Mouse (Mus musculus): ENCODE results near the gene Ice2.

The Ice2 gene

GRCm38 (mm10) chr9:69397760-69398452 lies at the start of gene Ice2:
Gene Ice2 (plus strand): TSS chr9:69397906.
- DNase-seq = peak; percentile 68 to 85

- no peak for DNase-seq
Measured at GRCm38 (mm10) chr9:69349537-69349936, 48.2 kb upstream of the Ice2 start.

GRCm38 (mm10) chr9:69354228-69354627 lies 43.5 kb upstream of the Ice2 start:
- DNase-seq = no peak

- peak; percentile 55 to 62 for DNase-seq
Measured at GRCm38 (mm10) chr9:69357834-69358233, 39.9 kb upstream of the Ice2 start.

GRCm38 (mm10) chr9:69358797-69359196 lies 38.9 kb upstream of the Ice2 start:
- DNase-seq = no peak

- no peak for DNase-seq
Measured at GRCm38 (mm10) chr9:69361951-69362445, 35.7 kb upstream of the Ice2 start.

- DNase-seq = no peak
Measured at GRCm38 (mm10) chr9:69362766-69363165, 34.9 kb upstream of the Ice2 start.

GRCm38 (mm10) chr9:69364117-69364516 lies 33.6 kb upstream of the Ice2 start:
- no peak for DNase-seq

- DNase-seq = no peak
Measured at GRCm38 (mm10) chr9:69367055-69367454, 30.7 kb upstream of the Ice2 start.

GRCm38 (mm10) chr9:69368071-69368470 lies 29.6 kb upstream of the Ice2 start:
- DNase-seq = peak; percentile 69 to 75

- DNase-seq = no peak
Measured at GRCm38 (mm10) chr9:69371046-69371724, 26.5 kb upstream of the Ice2 start.

GRCm38 (mm10) chr9:69372871-69373270 lies 24.8 kb upstream of the Ice2 start:
- no peak for DNase-seq

GRCm38 (mm10) chr9:69376982-69377653 lies 20.6 kb upstream of the Ice2 start:
- DNase-seq = no peak

GRCm38 (mm10) chr9:69377654-69378045 lies 20.1 kb upstream of the Ice2 start:
- no peak for DNase-seq

GRCm38 (mm10) chr9:69380546-69380945 lies 17.2 kb upstream of the Ice2 start:
- no peak for DNase-seq

- no peak for DNase-seq
Measured at GRCm38 (mm10) chr9:69381741-69382140, 16.0 kb upstream of the Ice2 start.

GRCm38 (mm10) chr9:69384475-69384874 lies 13.2 kb upstream of the Ice2 start:
- no peak for DNase-seq

GRCm38 (mm10) chr9:69384905-69385304 lies 12.8 kb upstream of the Ice2 start:
- no peak for DNase-seq

GRCm38 (mm10) chr9:69387296-69387695 lies 10.4 kb upstream of the Ice2 start:
- DNase-seq = no peak

- DNase-seq = no peak
Measured at GRCm38 (mm10) chr9:69390631-69391030, 7.1 kb upstream of the Ice2 start.

GRCm38 (mm10) chr9:69394234-69394633 lies 3.5 kb upstream of the Ice2 start:
- no peak for DNase-seq

GRCm38 (mm10) chr9:69397432-69397759 lies 310 bp upstream of the Ice2 start:
- no peak for DNase-seq

GRCm38 (mm10) chr9:69398453-69398850 lies 746 bp downstream of the Ice2 start:
- DNase-seq = no peak

GRCm38 (mm10) chr9:69404671-69405070 lies 7.0 kb downstream of the Ice2 start:
- DNase-seq = no peak

Data from kidney, postnatal 25 days (tissue).